Mouse (Mus musculus) ES-E14 (cell line): ENCODE measurements at regions not wholly inside any gene's neighbourhood (a gene's known extent, or its start where the extent isn't known, plus 50 kb on each side); places are given as distances from the start of the nearest gene placed in this dataset.

Experiments
- CHD2 ChIP-seq: IDR thresholded peaks from 2 replicates; pipeline ENCODE4 v1.6.1; 2014; ENCODE audit warnings: mild to moderate bottlenecking, low read depth, low read length, inconsistent platforms
- HCFC1 ChIP-seq: IDR thresholded peaks from 2 replicates; pipeline ENCODE4 v1.6.1; 2012; ENCODE audit warnings: low read length, inconsistent platforms, borderline replicate concordance; ENCODE audit not compliant: insufficient read depth
- MAFK ChIP-seq: IDR thresholded peaks from 2 replicates; pipeline ENCODE4 v1.6.1; 2014; ENCODE audit warnings: mild to moderate bottlenecking, low read depth, low read length, inconsistent platforms; ENCODE audit not compliant: insufficient read depth
- ZC3H11A ChIP-seq: IDR thresholded peaks from 2 replicates; pipeline ENCODE4 v1.6.1; 2012; ENCODE audit warnings: low read depth, mild to moderate bottlenecking, inconsistent platforms, low read length, borderline replicate concordance

DNA sequence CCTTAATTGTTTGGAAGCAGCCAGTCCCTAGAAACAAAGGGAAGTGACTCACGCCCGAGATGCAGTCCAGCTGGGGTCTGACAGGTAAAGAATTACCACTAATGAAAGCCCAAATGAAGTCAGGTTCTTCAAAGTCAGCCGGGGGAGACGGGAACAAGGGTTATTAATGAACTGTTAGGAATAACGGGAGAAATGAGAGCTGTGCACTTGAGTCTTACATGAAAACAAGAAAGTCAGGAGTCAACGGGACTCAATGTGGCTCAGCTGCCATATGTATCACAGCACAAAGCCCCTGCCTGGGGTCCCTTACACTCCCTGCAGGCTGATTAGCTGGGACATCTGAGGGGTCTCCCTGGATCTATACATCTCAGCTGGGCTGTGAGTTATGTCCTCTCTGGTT lies 354.7 kb upstream of the Adamts9 start:
- no peak for TF ChIP-seq MAFK
- no peak for TF ChIP-seq CHD2
- TF ChIP-seq HCFC1 = no peak
- no peak for TF ChIP-seq ZC3H11A
